Mouse (Mus musculus) E14TG2a.4 (cell line): ENCODE measurements around the gene Otud7a.

Experiments
- CTCF ChIP-seq: conservative IDR thresholded peaks from 2 replicates; pipeline ENCODE4 v1.5.1; 2014; ENCODE audit warnings: low read length
- POU5F1 ChIP-seq: IDR thresholded peaks from 2 replicates; pipeline ENCODE4 v1.6.1; 2014; ENCODE audit warnings: low read length, borderline replicate concordance

DNA sequence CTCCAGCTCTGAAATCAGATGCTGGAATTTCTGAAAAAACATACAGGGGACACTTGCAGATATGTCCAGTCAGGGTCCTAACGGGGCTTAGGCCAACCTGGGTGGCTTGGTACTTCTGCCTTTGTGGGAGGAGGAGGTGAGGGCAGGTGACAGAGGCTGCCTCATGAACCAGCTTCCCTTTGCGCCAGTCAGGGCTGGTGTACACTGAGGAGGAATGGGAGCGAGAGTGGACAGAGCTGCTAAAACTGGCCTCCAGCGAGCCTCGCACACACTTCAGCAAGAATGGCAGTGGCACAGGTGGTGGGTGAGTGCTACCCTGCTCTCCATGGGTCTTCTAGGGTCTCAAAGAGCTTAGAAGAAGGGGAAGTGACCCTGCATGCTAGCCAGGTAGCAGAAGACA lies 285.1 kb downstream of the Otud7a start:
- no peak for TF ChIP-seq CTCF
- TF ChIP-seq POU5F1: no peak
